Mouse (Mus musculus) myocyte (in vitro differentiated cells): ENCODE data around the gene Plekhb2.

Experiments
- CEBPB ChIP-seq: IDR thresholded peaks from 2 replicates; pipeline ENCODE4 v1.6.1; 2011; ENCODE audit warnings: mild to moderate bottlenecking, moderate library complexity; ENCODE audit not compliant: poor library complexity, insufficient read depth, severe bottlenecking
- E2F4 ChIP-seq: IDR thresholded peaks from one replicate; pipeline ENCODE4 v1.6.1; 2011; ENCODE audit warnings: mild to moderate bottlenecking, control low read depth, moderate library complexity; ENCODE audit not compliant: insufficient read depth
- MAX ChIP-seq: IDR thresholded peaks from one replicate; pipeline ENCODE4 v1.6.1; 2011; ENCODE audit warnings: low read depth, mild to moderate bottlenecking, control low read depth
- MYOD1 ChIP-seq, 3 experiments: IDR thresholded peaks; one replicate each; pipeline ENCODE4 v1.6.1; 2011; ENCODE audit warnings: control low read depth in 2 of 3, low read depth in 2 of 3, mild to moderate bottlenecking in 2 of 3, moderate library complexity in 1 of 3; ENCODE audit not compliant: insufficient read length in 2 of 3, control insufficient read depth in 1 of 3
- MYOG ChIP-seq, 3 experiments: IDR thresholded peaks; one replicate each; pipeline ENCODE4 v1.6.1; 2011; ENCODE audit warnings: control low read depth in 2 of 3, low read depth in 2 of 3, mild to moderate bottlenecking in 2 of 3; ENCODE audit not compliant: insufficient read length in 2 of 3, control insufficient read depth in 1 of 3, insufficient read depth in 1 of 3
- POLR2A ChIP-seq: IDR thresholded peaks from one replicate; pipeline ENCODE4 v1.6.1; 2011; ENCODE audit warnings: low read depth, mild to moderate bottlenecking, control low read depth, moderate library complexity; ENCODE audit not compliant: insufficient read length
- POLR2AphosphoS2 ChIP-seq: IDR thresholded peaks from one replicate; pipeline ENCODE4 v1.6.1; 2011; ENCODE audit warnings: low read depth, control low read depth; ENCODE audit not compliant: insufficient read length
- TCF12 ChIP-seq: IDR thresholded peaks from one replicate; pipeline ENCODE4 v1.6.1; 2011; ENCODE audit warnings: mild to moderate bottlenecking, control low read depth; ENCODE audit not compliant: poor library complexity, insufficient read depth, severe bottlenecking

- TF ChIP-seq MAX: no peak
- TF ChIP-seq POLR2A: no peak
- no peak for TF ChIP-seq POLR2AphosphoS2
- TF ChIP-seq E2F4: no peak
- TF ChIP-seq TCF12: no peak
- TF ChIP-seq CEBPB: no peak
- TF ChIP-seq MYOG (IDR thresholded peaks at IDR 0.05; ENCODE audit: control insufficient read depth in 1 of 3, insufficient read depth in 1 of 3, insufficient read length in 2 of 3, low read depth in 2 of 3): no peak
- no peak for TF ChIP-seq MYOD1 (IDR thresholded peaks at IDR 0.05; ENCODE audit: control insufficient read depth in 1 of 3, insufficient read length in 2 of 3, low read depth in 2 of 3)
Measured at GRCm38 (mm10) chr1:34862877-34863276, 13.1 kb downstream of the Plekhb2 start.
